In the genomic region with DNA sequence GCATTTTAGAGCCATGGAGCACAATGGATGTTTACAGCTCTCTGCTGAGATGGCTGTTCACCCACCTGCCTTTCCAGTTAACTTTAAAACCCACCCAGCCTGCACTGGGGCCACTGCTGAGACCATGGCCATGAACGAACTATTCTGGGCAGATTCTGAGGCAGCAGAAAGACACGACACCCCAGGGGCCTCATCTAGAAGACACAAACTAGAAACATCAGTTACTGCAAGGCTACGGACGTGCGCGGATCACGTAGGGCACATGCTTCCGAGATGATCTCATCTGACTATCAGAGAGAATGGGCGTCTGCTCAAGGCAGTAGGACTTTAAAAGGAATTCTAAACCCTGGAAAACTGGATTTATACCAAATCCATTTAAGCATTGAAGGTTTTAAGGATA, we compare ENCODE assay signal across 8 mouse cellular contexts.
DNase-seq lines count a peak whose midpoint lies in the region; TF ChIP-seq lines count a peak whose summit lies in the region.

No protein-coding gene starts in this region.

- no peak for TF ChIP-seq CTCF in heart, adult 2 months (IDR thresholded peaks at IDR 0.05)

- peaks cover 3% of the 10 kb centered on the region for H3K4me1 ChIP-seq in heart, adult 2 months (ENCODE audit: control insufficient read depth, insufficient read depth, low read length)

- peaks cover 3% of the 10 kb centered on the region; the same call in 1 of the 2 replicates for H3K36me3 ChIP-seq in heart, adult 2 months (ENCODE audit: control insufficient read depth, insufficient read depth, low read length)

- 24% methylated on average over 9 of the region's 9 CpGs for WGBS in heart, adult 2 months

- H3K27ac ChIP-seq in heart, adult 2 months = peak overlapping the region; percentile 47

- no peaks in the 10 kb centered on the region for H3K27me3 ChIP-seq in heart, adult 2 months (ENCODE audit: control insufficient read depth, insufficient read depth, low read length)

- peak overlapping the region; percentile 2; the same call in 1 of the 2 replicates for H3K4me3 ChIP-seq in heart, adult 2 months

- TF ChIP-seq POLR2A in heart, adult 2 months (IDR thresholded peaks at IDR 0.05; ENCODE audit: insufficient read depth, low read depth, low read length) = 0 out of 2 replicates have a peak, but pooled peaks have one; percentile 20

- H3K79me2 ChIP-seq in heart, adult 2 months (replicated peaks; ENCODE audit: control insufficient read depth, insufficient read depth, low read length) = no peaks in the 10 kb centered on the region

- TF ChIP-seq EP300 in heart, adult 2 months (IDR thresholded peaks at IDR 0.05; ENCODE audit: insufficient read depth, low read depth, low read length) = no peak

- intact Hi-C loops in heart, adult 2 months (cut with DNase I) = loop anchor here (5.0 kb wide), 1 partner anchor 50 kb away; no protein-coding TSS in a partner anchor

- H3K9ac ChIP-seq in heart, adult 2 months (ENCODE audit: low read depth, low read length) = peak overlapping the region; percentile 58

- peak; percentile 21 for DNase-seq in kidney, postnatal 10 days
- no peak for DNase-seq in kidney, adult 18-20 months
- peak; percentile 25 for DNase-seq in adrenal gland, postnatal 25 days
- DNase-seq in heart, adult 2 months = peak; percentile 48 to 59
- DNase-seq in lung, postnatal 10 days = peak; percentile 58
- no peak for DNase-seq in cerebellum, postnatal 36 days
- DNase-seq in MN1 (ENCODE audit: low spot score) = no peak
- no peak for DNase-seq in adipocyte (ENCODE audit: low spot score)

Comparison
In these comparisons a context has a peak if more than half of its experiments do, and no peak if none do; other contexts are left out.
1. DNase-seq: peak in kidney, postnatal 10 days (single experiment), adrenal gland, postnatal 25 days (single experiment), heart, adult 2 months (2 of 2) and lung, postnatal 10 days (single experiment); none in kidney, adult 18-20 months (single experiment), cerebellum, postnatal 36 days (0 of 2), MN1 (single experiment) and adipocyte (single experiment).